Mouse (Mus musculus): ENCODE data around the gene Treml1.

GRCm38 (mm10) chr17:48312124-48312523 lies 47.6 kb upstream of the Treml1 start:
- TF ChIP-seq POLR2A (IDR thresholded peaks at IDR 0.05; ENCODE audit: control insufficient read depth in 1 of 2, insufficient read depth in 1 of 2, low read depth in 1 of 2, low read length in 2 of 2, poor library complexity in 1 of 2) (no peak), POLR2AphosphoS2 (IDR thresholded peaks at IDR 0.05; ENCODE audit: low read length) (no peak), CTCF (IDR thresholded peaks at IDR 0.05 in 2 of 3, conservative IDR thresholded peaks at IDR 0.05 in 1 of 3; ENCODE audit: control insufficient read depth in 1 of 3, insufficient read depth in 1 of 3, low read depth in 2 of 3, low read length in 3 of 3, poor library complexity in 1 of 3, severe bottlenecking in 1 of 3) (no peak), NRF1 (IDR thresholded peaks at IDR 0.05; ENCODE audit: insufficient read depth, low read depth, low read length, poor library complexity, severe bottlenecking) (no peak)

All from MEL (cell line).